Mouse (Mus musculus): ENCODE data around the gene Fads2. TPM values are rescaled to one million over a fixed set of nuclear protein-coding genes. Genes with fewer than 3 reads are reported as not detected.

The Fads2 gene
- polyA plus RNA-seq, 1 experiment from 2014 or later: 31.5 TPM

DNA sequence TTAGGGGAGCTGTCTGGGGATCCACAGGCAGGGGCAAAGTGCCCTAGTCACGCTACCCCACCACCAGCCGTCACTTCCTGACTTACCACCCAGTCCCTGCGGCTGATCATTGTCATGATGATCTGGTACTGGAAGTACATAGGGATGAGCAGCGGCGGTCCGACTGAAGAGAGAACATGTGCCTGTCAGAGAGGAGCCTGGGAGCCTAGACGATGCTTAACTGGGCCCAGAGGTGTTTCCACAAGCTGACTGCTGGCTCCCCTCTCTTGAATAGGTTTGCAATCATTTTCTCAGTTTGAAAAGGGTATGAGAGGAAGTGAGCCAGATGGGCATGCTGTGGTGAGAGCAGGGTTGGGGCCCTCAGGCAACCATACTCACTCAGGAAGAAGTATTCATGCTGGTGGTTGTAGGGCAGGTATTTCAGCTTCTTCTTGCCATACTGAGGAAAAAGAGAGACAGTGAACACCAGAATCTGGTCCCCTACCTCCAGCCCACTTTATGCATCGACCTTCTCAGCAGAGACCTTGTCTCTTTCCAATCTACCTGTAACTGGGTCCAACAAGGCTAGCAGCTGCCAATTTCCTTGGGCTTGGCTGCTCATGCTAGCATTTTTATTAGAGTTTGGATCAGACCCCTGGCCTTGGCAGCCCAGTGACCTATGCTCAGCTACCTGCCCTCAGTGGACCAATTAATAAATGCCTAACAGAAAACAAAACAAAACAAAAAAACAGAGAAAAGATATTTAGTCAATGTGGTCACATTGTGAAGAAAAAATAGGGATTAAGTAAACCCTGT is 31.2 kb downstream of the Fads2 start:
- no peak overlapping the region for H3K4me2 ChIP-seq (ENCODE audit: low read depth, low read length)
- peaks cover 38% of the 10 kb centered on the region for H3K36me3 ChIP-seq (ENCODE audit: control insufficient read depth, insufficient read depth)
- peaks cover 3% of the 10 kb centered on the region; the same call in 1 of the 2 replicates for H3K9me3 ChIP-seq (replicated peaks; ENCODE audit: control insufficient read depth, low read length)
- WGBS: 92% methylated on average over 8 of the region's 8 CpGs
- H3K27ac ChIP-seq (ENCODE audit: low read length): no peak overlapping the region
- no peak for ATAC-seq (replicated peaks; ENCODE audit: extremely low read depth, insufficient read depth, low FRiP score)
- no peak overlapping the region for H3K4me3 ChIP-seq (ENCODE audit: low read length)
- H3K27me3 ChIP-seq (ENCODE audit: control insufficient read depth, insufficient read depth, low read length): no peaks in the 10 kb centered on the region
- H3K9ac ChIP-seq (ENCODE audit: low read length): no peak overlapping the region
- no peaks in the 10 kb centered on the region for H3K4me1 ChIP-seq (ENCODE audit: control insufficient read depth, insufficient read depth, low read length)

DNA sequence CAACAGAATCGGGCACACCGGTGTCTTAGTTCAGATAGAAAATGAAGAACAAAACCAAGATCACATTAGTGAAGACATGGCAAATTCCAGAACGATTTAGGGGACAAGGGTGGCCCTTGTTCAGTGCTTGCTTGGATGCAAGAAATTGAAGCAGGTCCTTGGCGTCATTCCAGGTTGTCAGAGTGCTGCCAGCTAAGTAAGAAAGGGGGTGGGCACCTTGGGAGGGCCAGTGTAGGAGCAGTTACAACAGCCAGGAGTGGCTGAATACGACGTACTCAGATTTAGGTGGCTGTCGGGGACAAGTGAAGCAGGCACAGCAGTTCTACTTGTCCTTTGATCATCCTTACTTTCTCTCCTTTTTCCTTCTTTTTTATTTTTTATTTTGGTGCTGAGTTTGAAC is 33.8 kb downstream of the Fads2 start:
- no peak overlapping the region for H3K27ac ChIP-seq (ENCODE audit: low read length)
- H3K4me2 ChIP-seq (ENCODE audit: low read depth, low read length): no peak overlapping the region
- ATAC-seq (replicated peaks; ENCODE audit: extremely low read depth, insufficient read depth, low FRiP score): no peak
- H3K9ac ChIP-seq (ENCODE audit: low read length): no peak overlapping the region
- peaks cover 16% of the 10 kb centered on the region for H3K36me3 ChIP-seq (ENCODE audit: control insufficient read depth, insufficient read depth)
- no peaks in the 10 kb centered on the region for H3K9me3 ChIP-seq (replicated peaks; ENCODE audit: control insufficient read depth, low read length)
- no peak overlapping the region for H3K4me3 ChIP-seq (ENCODE audit: low read length)
- no peaks in the 10 kb centered on the region for H3K27me3 ChIP-seq (ENCODE audit: control insufficient read depth, insufficient read depth, low read length)
- 75% methylated on average over 7 of the region's 7 CpGs for WGBS
- H3K4me1 ChIP-seq (ENCODE audit: control insufficient read depth, insufficient read depth, low read length): peaks cover 2% of the 10 kb centered on the region; the same call in 1 of the 2 replicates

DNA sequence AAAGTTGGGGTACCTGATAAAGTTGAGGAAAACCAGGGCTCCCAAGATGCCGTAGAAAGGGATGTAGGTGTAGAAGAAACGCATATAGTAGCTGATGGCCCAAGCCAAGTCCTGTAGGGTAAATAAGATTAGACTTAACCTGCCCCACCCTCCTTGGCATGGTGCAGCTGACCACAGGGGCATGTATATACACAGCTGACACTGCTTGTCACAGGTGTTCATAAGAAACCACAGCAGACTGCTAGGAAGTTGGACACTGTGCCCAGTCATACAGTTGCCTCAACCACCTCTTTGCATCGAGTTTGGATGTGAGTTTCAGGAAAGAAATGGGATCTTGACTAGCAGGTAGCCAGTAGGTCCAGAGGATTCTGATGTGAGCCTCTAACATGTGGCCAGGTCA is 35.0 kb downstream of the Fads2 start:
- 92% methylated on average over 3 of the region's 3 CpGs for WGBS
- no peaks in the 10 kb centered on the region for H3K27me3 ChIP-seq (ENCODE audit: control insufficient read depth, insufficient read depth, low read length)
- no peak overlapping the region for H3K9ac ChIP-seq (ENCODE audit: low read length)
- H3K9me3 ChIP-seq (replicated peaks; ENCODE audit: control insufficient read depth, low read length): no peaks in the 10 kb centered on the region
- no peak overlapping the region for H3K4me2 ChIP-seq (ENCODE audit: low read depth, low read length)
- H3K27ac ChIP-seq (ENCODE audit: low read length): no peak overlapping the region
- H3K4me3 ChIP-seq (ENCODE audit: low read length): no peak overlapping the region
- peaks cover 17% of the 10 kb centered on the region for H3K36me3 ChIP-seq (ENCODE audit: control insufficient read depth, insufficient read depth)
- H3K4me1 ChIP-seq (ENCODE audit: control insufficient read depth, insufficient read depth, low read length): peaks cover 2% of the 10 kb centered on the region; the same call in 1 of the 2 replicates
- no peak for ATAC-seq (replicated peaks; ENCODE audit: extremely low read depth, insufficient read depth, low FRiP score)

DNA sequence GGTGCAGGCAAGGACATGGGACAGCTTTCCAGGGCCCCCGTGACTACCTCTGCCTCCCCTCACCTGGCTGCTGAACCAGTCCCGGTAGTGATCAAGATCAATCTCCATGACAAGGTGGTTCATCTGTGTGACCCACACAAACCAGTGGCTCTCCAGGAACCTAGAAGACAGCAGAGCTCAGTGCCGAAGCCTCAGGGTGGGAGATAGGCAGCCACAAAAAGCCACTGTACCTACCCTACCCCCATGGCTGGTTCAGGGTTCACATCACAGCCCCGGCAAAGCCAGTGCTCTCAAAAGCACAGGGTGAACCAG is 35.4 kb downstream of the Fads2 start:
- ATAC-seq (replicated peaks; ENCODE audit: extremely low read depth, insufficient read depth, low FRiP score): no peak

DNA sequence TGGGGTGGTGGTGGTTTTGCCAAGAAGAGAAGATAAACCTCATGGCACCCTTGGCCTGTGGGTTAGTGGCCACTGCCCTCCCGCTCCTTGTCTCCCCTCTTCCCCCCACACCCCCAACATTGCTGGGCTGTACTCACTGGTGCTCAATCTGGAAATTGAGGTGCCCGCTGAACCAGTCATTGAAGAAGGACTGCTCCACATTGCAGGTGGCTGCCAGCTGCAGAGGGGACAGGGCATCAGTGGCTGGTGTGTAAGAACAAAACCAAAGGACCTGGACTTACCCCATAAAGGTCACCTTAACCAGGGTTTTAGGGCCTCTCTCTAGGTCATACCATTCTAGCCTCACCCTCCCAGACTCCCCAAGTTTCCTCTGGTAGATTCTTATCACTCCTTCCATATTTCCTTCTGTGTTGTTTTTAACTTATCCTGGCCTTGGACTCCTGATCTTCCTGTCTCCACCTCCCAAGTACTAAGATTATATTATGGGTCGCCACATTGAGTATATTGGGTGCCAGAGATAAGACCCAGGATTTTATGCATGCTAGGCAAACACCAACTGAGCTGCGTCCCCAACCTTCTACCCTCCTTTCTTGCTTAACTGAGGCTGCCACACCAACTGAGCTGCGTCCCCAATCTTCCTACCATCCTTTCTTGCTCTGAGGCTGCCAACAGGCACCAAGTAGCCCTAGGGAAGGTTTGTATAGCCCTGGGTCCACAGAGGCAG is 35.9 kb downstream of the Fads2 start:
- H3K4me1 ChIP-seq (ENCODE audit: control insufficient read depth, insufficient read depth, low read length): peaks cover 2% of the 10 kb centered on the region; the same call in 1 of the 2 replicates
- H3K36me3 ChIP-seq (ENCODE audit: control insufficient read depth, insufficient read depth): peaks cover 16% of the 10 kb centered on the region
- H3K27me3 ChIP-seq (ENCODE audit: control insufficient read depth, insufficient read depth, low read length): no peaks in the 10 kb centered on the region
- H3K9me3 ChIP-seq (replicated peaks; ENCODE audit: control insufficient read depth, low read length): no peaks in the 10 kb centered on the region
- no peak overlapping the region for H3K9ac ChIP-seq (ENCODE audit: low read length)
- WGBS: 82% methylated on average over 5 of the region's 5 CpGs
- no peak overlapping the region for H3K4me3 ChIP-seq (ENCODE audit: low read length)
- H3K27ac ChIP-seq (ENCODE audit: low read length): peak overlapping the region; percentile 29; the same call in 1 of the 2 replicates
- H3K4me2 ChIP-seq (ENCODE audit: low read depth, low read length): no peak overlapping the region
- no peak for ATAC-seq (replicated peaks; ENCODE audit: extremely low read depth, insufficient read depth, low FRiP score)

More for the DNA sequence above, 35.4 kb downstream of the Fads2 start:
- H3K27ac ChIP-seq (ENCODE audit: low read length): no peak overlapping the region
- H3K27me3 ChIP-seq (ENCODE audit: control insufficient read depth, insufficient read depth, low read length): no peaks in the 10 kb centered on the region
- H3K4me1 ChIP-seq (ENCODE audit: control insufficient read depth, insufficient read depth, low read length): peaks cover 2% of the 10 kb centered on the region; the same call in 1 of the 2 replicates
- no peaks in the 10 kb centered on the region for H3K9me3 ChIP-seq (replicated peaks; ENCODE audit: control insufficient read depth, low read length)
- WGBS: 80% methylated on average over 4 of the region's 4 CpGs
- no peak overlapping the region for H3K4me3 ChIP-seq (ENCODE audit: low read length)
- no peak overlapping the region for H3K9ac ChIP-seq (ENCODE audit: low read length)
- H3K36me3 ChIP-seq (ENCODE audit: control insufficient read depth, insufficient read depth): peaks cover 17% of the 10 kb centered on the region
- no peak overlapping the region for H3K4me2 ChIP-seq (ENCODE audit: low read depth, low read length)

DNA sequence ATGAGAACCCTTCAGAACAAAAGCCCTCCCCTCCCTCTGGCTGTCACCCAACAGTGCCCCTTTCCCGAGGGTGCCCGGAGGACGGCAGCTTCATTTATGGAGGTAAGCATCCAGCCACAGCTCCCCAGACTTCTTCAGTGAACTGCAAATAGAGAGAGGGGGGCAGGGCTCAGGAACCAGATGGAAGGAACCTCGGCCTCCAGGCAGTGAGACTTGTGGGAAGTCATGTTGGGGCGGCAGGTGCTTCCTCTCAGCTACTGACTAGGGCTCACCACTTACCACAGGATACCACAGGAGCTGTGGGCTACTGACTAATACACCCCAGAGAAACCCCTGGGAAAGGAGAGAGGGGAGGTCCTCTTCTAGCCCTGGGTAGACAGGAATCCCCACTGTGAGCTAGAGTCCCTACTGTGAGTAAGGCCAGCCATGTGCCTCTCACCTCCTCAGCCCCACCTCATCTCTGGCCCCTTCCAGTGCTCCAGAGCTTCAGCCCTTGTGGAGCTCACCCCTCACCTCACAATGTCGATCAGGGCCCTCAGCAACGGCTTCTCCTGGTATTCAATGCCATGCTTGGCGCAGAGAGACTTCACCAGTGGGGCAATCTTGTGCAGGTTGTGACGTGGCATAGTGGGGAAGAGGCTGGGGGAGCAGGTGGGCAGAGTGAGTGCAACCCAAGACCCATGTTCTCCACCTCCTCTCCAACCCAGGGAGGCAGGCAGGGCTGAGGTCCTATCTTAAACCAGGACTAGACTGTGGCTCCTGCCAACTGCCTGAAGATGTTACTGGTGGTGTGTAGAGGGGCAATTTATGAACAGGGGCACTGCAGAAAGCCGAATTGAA is 37.2 kb downstream of the Fads2 start:
- no peak overlapping the region for H3K9ac ChIP-seq (ENCODE audit: low read length)
- H3K9me3 ChIP-seq (replicated peaks; ENCODE audit: control insufficient read depth, low read length): no peaks in the 10 kb centered on the region
- peak; percentile 49 for ATAC-seq (replicated peaks; ENCODE audit: extremely low read depth, insufficient read depth, low FRiP score)
- H3K27ac ChIP-seq (ENCODE audit: low read length): peak overlapping the region; percentile 8
- no peak overlapping the region for H3K4me3 ChIP-seq (ENCODE audit: low read length)
- H3K36me3 ChIP-seq (ENCODE audit: control insufficient read depth, insufficient read depth): peaks cover 5% of the 10 kb centered on the region; the same call in 1 of the 2 replicates
- 68% methylated on average over 10 of the region's 10 CpGs for WGBS
- peaks cover 2% of the 10 kb centered on the region; the same call in 1 of the 2 replicates for H3K4me1 ChIP-seq (ENCODE audit: control insufficient read depth, insufficient read depth, low read length)
- H3K4me2 ChIP-seq (ENCODE audit: low read depth, low read length): no peak overlapping the region
- H3K27me3 ChIP-seq (ENCODE audit: control insufficient read depth, insufficient read depth, low read length): no peaks in the 10 kb centered on the region

DNA sequence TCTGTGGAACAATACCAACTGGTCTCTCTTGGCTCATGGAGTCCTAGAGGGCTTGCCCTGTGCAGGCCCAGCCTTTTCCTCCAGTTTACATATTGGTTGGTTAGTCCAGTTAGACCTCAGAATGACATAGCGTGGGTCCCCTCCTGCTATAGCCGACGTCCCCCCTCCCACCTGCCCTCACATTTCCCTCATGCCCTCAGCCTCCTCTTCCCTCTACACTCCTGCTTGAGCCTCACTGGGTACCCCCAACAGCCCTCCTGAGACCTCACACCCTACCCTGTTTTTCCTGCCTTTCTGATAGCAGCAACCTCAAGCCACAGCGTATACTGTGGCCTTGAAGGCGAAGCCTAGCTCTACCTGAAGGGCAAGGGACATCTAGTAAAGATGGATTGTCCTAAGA is 38.7 kb downstream of the Fads2 start:
- Histone ChIP-seq H3K27ac (ENCODE audit: low read length) (no peak overlapping the region), H3K4me2 (ENCODE audit: low read depth, low read length) (no peak overlapping the region), H3K9ac (ENCODE audit: low read length) (no peak overlapping the region), H3K36me3 (ENCODE audit: control insufficient read depth, insufficient read depth) (peaks cover 9% of the 10 kb centered on the region), H3K4me1 (ENCODE audit: control insufficient read depth, insufficient read depth, low read length) (peaks cover 2% of the 10 kb centered on the region; the same call in 1 of the 2 replicates), H3K9me3 (replicated peaks; ENCODE audit: control insufficient read depth, low read length) (no peaks in the 10 kb centered on the region), H3K27me3 (ENCODE audit: control insufficient read depth, insufficient read depth, low read length) (no peaks in the 10 kb centered on the region), H3K4me3 (ENCODE audit: low read length) (no peak overlapping the region)
- 88% methylated on average over 5 of the region's 5 CpGs for WGBS
- no peak for ATAC-seq (replicated peaks; ENCODE audit: extremely low read depth, insufficient read depth, low FRiP score)

DNA sequence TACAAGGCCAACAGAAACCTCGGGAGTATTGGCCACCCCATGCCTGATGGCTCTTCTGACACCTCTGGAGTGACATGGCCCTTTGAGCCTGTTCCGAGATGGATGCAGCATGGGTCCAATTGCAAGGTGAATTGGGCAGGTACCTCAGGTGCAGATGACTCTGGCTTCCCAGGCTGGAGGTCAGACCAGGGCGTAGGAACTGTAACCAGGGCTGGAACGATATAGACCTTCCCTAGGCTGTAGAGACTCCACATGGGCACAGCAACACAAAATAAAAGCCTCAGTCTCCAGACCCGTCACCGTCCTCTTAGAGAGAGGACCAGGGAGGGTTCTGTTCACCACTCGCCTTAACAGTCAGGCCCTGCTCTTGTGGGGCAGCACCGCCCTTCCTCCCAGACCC is 39.3 kb downstream of the Fads2 start:
- Histone ChIP-seq H3K27me3 (ENCODE audit: control insufficient read depth, insufficient read depth, low read length) (no peaks in the 10 kb centered on the region), H3K27ac (ENCODE audit: low read length) (no peak overlapping the region), H3K9ac (ENCODE audit: low read length) (no peak overlapping the region), H3K9me3 (replicated peaks; ENCODE audit: control insufficient read depth, low read length) (no peaks in the 10 kb centered on the region), H3K4me2 (ENCODE audit: low read depth, low read length) (no peak overlapping the region), H3K36me3 (ENCODE audit: control insufficient read depth, insufficient read depth) (peaks cover 14% of the 10 kb centered on the region), H3K4me3 (ENCODE audit: low read length) (no peak overlapping the region), H3K4me1 (ENCODE audit: control insufficient read depth, insufficient read depth, low read length) (peaks cover 2% of the 10 kb centered on the region; the same call in 1 of the 2 replicates)
- WGBS: 91% methylated on average over 8 of the region's 8 CpGs
- no peak for ATAC-seq (replicated peaks; ENCODE audit: extremely low read depth, insufficient read depth, low FRiP score)
